Mouse (Mus musculus) embryonic facial prominence, embryonic 10.5 days (tissue): ENCODE measurements around the gene Nf1. TPM values are rescaled to one million over a fixed set of nuclear protein-coding genes. Genes with fewer than 3 reads are reported as not detected.

Source experiments
- DNase-seq: peaks from one replicate; pipeline ENCODE4 v3.0.0-alpha.2; 2017; ENCODE audit warnings: low spot score
- H3K27ac ChIP-seq: fragments of 300-500 bp; sonication (generic); replicated peaks from 2 replicates; pipeline ENCODE4 v1.5.1; 2016; ENCODE audit warnings: mild to moderate bottlenecking
- H3K27me3 ChIP-seq: fragments of 300-500 bp; sonication (generic); replicated peaks from 2 replicates; pipeline ENCODE4 v1.6.1; 2016; ENCODE audit warnings: low read depth, mild to moderate bottlenecking; ENCODE audit not compliant: poor library complexity, severe bottlenecking
- H3K36me3 ChIP-seq: fragments of 300-500 bp; sonication (generic); replicated peaks from 2 replicates; pipeline ENCODE4 v1.6.1; 2016; ENCODE audit warnings: mild to moderate bottlenecking, moderate library complexity
- H3K4me1 ChIP-seq: fragments of 300-500 bp; sonication (generic); 2 replicates; pipeline ENCODE4 v1.6.1; 2016
- H3K4me3 ChIP-seq: fragments of 300-500 bp; sonication (generic); 2 replicates; pipeline ENCODE4 v1.5.1; 2016; ENCODE audit warnings: mild to moderate bottlenecking, moderate library complexity
- H3K9me3 ChIP-seq: fragments of 300-500 bp; sonication (generic); 2 replicates; pipeline ENCODE4 v1.6.1; 2016; ENCODE audit warnings: mild to moderate bottlenecking
- WGBS: fragments of 180-500 bp; shearing (Covaris S2); methylation state at CpG from one replicate; pipeline ENCODE4 v1.1.7; 2016; 5-methylcytosine and 5-hydroxymethylcytosine counted together
- polyA plus RNA-seq: library from polyadenylated mRNA; unstranded; fragments of >200 nt; fragmentation: Nextera tagmentation; extraction: Ambion mirVana; gene quantifications from 2 replicates; pipeline ENCODE4 v1.2.1, GENCODE M21; 2016

Gene Nf1
- polyA plus RNA-seq, 1 experiment from 2014 or later, result 7.7 TPM

DNA sequence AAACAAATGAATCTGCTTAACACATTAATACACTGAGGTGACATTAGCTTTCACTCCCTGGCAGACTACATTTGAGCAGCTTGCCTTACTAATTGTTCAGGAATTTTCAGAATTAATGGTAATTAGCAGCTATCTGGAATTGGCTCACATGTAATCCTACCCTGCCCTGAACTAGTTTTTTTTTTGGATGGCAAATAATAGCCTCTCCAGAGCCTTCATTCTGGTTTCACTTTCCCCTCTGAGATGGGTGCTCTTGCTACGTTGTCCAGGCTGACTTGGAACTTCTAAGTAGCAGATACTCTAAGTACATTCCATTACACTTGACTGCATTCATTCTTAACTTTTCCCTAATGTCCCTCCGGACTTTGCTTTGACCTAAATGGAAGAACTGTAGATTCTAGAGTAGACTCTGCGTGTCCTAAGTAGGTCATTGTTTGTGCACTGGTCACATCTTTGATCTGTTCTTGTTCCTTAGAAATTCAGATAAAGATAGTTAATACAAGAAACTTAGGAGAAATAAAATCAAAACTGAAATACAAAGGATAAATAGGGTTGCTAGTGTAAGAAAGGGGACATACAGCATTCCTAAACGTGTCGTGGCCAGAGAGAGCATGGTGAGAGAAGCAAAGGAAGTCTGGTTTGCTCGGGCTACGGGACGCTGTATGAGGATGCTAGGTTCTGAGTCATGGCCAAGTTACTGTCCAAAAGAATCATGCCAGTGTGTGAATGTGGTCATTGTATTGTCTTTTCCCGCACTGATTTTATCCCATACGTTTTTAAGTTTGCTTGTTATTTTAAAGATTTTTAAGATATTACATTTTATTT lies 155.7 kb downstream of the Nf1 start:
- no peak overlapping the region for H3K4me3 ChIP-seq
- peaks cover 23% of the 10 kb centered on the region for H3K36me3 ChIP-seq
- 81% methylated on average over 10 of the region's 10 CpGs for whole genome bisulfite sequencing
- DNase-seq, result no peak
- no peaks in the 10 kb centered on the region for H3K4me1 ChIP-seq
- no peak overlapping the region for H3K27ac ChIP-seq
- no peaks in the 10 kb centered on the region for H3K9me3 ChIP-seq
- no peaks in the 10 kb centered on the region for H3K27me3 ChIP-seq

DNA sequence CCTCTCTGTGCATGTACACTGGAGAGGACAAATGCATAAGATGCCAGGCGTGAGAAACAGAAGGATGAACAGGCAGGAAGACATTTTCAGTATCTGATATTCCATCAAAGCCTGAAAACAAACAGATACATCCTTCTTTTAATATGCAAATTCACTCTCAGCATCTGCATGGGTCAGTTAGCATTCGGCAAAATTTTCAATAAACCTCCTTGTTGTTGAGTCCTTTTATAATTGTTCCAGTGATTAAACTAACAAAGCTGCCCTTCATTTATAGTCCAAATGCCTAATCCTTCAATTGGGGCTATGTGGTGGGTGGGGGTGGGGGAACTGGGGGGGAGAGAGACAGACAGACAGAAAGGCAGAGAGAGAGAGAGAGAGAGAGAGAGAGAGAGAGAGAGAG lies 163.4 kb downstream of the Nf1 start:
- 0 out of 2 replicates have a peak, but pooled peaks cover 3% of the 10 kb centered on the region for H3K36me3 ChIP-seq
- no peak for DNase-seq
- no peaks in the 10 kb centered on the region for H3K4me1 ChIP-seq
- H3K27ac ChIP-seq, result no peak overlapping the region
- no peaks in the 10 kb centered on the region for H3K9me3 ChIP-seq
- H3K4me3 ChIP-seq, result no peak overlapping the region
- H3K27me3 ChIP-seq, result no peaks in the 10 kb centered on the region
- WGBS, result 65% methylated on average over 2 of the region's 2 CpGs

DNA sequence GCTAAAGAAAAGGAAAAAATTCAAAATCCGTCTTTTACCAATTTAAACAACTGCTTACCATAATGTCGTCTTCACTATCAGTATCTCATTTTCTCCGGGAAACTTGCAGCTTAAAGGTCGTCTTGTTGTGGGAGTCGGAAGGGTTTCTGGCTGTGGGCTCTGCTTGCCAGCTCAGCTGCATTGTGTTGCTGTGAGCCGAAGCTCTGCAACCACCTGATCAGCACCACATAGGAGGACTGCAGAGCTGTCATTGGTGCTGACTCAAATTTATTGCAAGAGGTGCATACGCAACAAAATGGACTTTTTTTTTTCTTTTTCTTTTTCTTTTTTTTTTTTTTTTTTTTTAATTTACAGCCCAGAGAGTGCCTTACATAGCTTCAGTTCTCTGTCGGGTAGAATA lies 164.4 kb downstream of the Nf1 start, which contains the start of gene Omg:
Gene Omg, minus strand, starts transcription at position 240 of the 400 bp plus-strand sequence.
- Histone ChIP-seq H3K9me3 (no peaks in the 10 kb centered on the region), H3K4me3 (no peak within 1 kb of the TSS), H3K27ac (no peak within 1 kb of the TSS), H3K27me3 (no peaks in the 10 kb centered on the region), H3K4me1 (no peaks in the 10 kb centered on the region), H3K36me3 (0 out of 2 replicates have a peak, but pooled peaks cover 3% of the 10 kb centered on the region)
- 61% methylated on average over 8 of the region's 8 CpGs for WGBS
- no peak for DNase-seq

DNA sequence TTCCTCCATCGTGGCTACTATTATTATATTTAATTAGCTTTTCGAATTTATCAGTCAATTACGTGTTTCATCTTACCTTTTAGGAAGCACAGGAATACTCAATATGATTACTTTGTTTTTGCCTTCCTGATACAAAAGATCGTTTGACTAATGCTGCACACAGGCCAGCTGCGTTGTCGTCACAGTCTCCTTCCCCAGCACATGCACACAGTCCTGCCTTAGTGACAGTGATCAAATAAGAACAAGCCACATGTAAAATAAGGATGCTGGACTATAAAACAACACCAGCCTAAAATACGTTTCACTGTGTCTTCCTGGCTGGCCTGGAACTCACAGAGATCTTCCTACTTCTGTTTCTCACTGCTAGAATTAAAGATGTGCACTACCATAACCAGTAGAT lies 165.0 kb downstream of the Nf1 start:
- no peak for DNase-seq
- H3K9me3 ChIP-seq, result no peaks in the 10 kb centered on the region
- no peaks in the 10 kb centered on the region for H3K4me1 ChIP-seq
- H3K27me3 ChIP-seq, result no peaks in the 10 kb centered on the region
- WGBS, result 89% methylated on average over 7 of the region's 7 CpGs
- no peak overlapping the region for H3K27ac ChIP-seq
- H3K4me3 ChIP-seq, result no peak overlapping the region
- H3K36me3 ChIP-seq, result 0 out of 2 replicates have a peak, but pooled peaks cover 3% of the 10 kb centered on the region

DNA sequence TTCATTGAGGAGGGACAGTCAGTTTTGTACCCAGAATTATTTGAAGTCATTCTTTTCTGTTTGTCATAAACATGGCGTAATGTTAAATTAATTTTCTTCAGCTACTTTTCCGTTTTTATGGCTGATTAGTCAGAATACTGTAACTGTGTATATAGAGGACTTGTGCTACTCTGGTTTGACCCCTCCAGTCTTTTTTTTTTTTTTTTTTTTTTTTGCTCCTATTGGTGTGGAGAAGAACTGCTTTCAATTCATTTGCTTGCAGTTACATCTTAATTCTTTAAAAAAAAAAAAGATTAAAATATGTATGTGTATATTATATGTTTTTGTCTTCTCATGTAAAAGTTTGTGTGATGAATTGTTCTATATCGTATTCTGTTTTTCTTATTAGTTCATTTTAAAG lies 172.5 kb downstream of the Nf1 start:
- Histone ChIP-seq H3K27ac (no peak overlapping the region), H3K27me3 (no peaks in the 10 kb centered on the region), H3K36me3 (no peaks in the 10 kb centered on the region; the same call in 1 of the 2 replicates), H3K4me3 (no peak overlapping the region), H3K9me3 (no peaks in the 10 kb centered on the region), H3K4me1 (no peaks in the 10 kb centered on the region)
- no peak for DNase-seq
- 93% methylated on average over 3 of the region's 3 CpGs for WGBS

DNA sequence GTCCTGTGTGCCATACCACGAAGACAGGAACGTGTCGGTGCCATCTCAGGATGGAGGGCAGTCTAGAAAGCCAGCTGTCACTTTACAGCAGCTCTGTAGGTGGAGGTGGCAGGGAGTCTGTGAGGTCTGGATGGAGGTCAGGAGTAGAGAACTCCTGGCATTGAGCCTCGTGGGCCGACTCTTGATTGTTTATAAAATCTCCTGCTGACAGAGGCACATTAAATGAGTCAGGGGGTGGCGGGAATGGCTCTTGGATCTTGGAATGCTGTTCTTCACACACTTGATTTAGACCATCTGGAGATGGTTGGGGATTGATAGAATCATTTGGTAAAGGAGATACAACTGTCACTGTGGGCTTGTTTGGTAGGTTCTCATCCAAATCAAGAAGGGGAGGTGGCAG lies 175.8 kb downstream of the Nf1 start:
- no peaks in the 10 kb centered on the region for H3K4me1 ChIP-seq
- H3K4me3 ChIP-seq, result no peak overlapping the region
- H3K36me3 ChIP-seq, result no peaks in the 10 kb centered on the region; the same call in 1 of the 2 replicates
- no peak for DNase-seq
- no peaks in the 10 kb centered on the region for H3K27me3 ChIP-seq
- 82% methylated on average over 6 of the region's 6 CpGs for WGBS
- no peak overlapping the region for H3K27ac ChIP-seq
- H3K9me3 ChIP-seq, result no peaks in the 10 kb centered on the region

DNA sequence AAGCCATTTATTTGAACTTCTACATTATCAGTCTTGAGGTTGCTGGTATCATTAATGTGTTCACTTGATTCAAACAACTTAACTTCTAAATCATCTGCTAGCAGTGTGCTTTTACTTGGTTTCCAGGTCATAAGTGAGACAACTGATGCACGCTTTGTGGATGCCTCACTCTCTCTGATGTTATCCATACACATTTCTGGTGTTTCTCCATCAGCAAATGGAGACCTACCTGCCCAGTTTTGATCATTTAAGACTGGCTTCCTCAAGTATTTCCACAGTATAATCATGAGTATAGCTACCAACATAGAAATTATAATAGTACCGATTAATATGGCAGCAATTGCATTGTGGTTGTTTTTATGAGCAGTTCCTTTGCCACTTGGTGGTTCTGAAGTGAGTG lies 176.3 kb downstream of the Nf1 start:
- H3K4me3 ChIP-seq, result no peak overlapping the region
- H3K4me1 ChIP-seq, result no peaks in the 10 kb centered on the region
- no peaks in the 10 kb centered on the region; the same call in 1 of the 2 replicates for H3K36me3 ChIP-seq
- 95% methylated on average over 2 of the region's 2 CpGs for WGBS
- DNase-seq, result no peak
- no peak overlapping the region for H3K27ac ChIP-seq
- H3K9me3 ChIP-seq, result no peaks in the 10 kb centered on the region
- H3K27me3 ChIP-seq, result no peaks in the 10 kb centered on the region

DNA sequence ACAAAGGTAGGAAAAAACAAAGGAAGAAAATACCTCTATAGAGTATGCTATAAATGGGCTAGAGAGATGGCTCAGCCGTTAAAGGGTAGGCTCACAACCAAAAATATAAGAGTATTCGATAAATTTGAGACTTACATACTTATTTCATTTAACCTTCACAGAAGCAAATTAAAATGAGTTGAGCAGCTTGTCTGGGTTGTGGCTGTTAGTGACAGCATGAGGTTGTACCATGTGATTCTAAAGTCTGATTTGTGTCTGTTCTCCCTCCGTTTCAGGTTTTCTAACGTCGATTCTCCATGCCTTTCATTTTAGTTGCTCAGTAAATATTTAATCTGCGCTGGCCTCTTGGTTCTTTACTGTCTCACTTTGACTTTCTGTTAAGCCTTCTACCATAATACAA lies 179.8 kb downstream of the Nf1 start:
- no peak for DNase-seq
- no peaks in the 10 kb centered on the region for H3K27me3 ChIP-seq
- 94% methylated on average over 6 of the region's 6 CpGs for WGBS

DNA sequence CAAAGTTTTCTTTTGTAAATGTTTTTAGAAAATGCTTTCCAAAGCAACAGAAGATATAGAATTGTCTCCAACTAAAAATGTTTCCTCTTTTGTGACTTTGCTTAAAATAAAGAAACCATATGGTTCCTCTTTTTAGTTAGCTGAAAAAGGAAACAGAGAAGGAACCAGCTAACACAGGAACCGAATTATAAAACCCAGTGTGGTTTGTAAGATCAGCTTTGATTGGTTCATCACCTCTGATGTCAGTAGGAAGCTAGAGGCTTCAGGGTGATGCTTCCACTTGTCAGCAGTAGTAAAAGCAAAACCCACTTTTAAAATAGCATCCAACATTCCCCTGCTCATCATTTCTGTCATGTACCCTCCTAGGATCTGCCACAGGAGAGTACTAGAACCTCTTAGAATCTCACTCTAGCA lies 180.4 kb downstream of the Nf1 start:
- Histone ChIP-seq H3K4me3 (no peak overlapping the region), H3K27me3 (no peaks in the 10 kb centered on the region), H3K27ac (no peak overlapping the region), H3K4me1 (peaks cover 4% of the 10 kb centered on the region; the same call in 1 of the 2 replicates), H3K36me3 (peaks cover 8% of the 10 kb centered on the region; the same call in 1 of the 2 replicates), H3K9me3 (no peaks in the 10 kb centered on the region)
- 77% methylated on average over 1 of the region's 1 CpGs for WGBS
- DNase-seq, result no peak

More for the DNA sequence above, 179.8 kb downstream of the Nf1 start:
- no peak overlapping the region for H3K27ac ChIP-seq
- peaks cover 4% of the 10 kb centered on the region; the same call in 1 of the 2 replicates for H3K4me1 ChIP-seq
- no peaks in the 10 kb centered on the region for H3K9me3 ChIP-seq
- no peak overlapping the region for H3K4me3 ChIP-seq
- peaks cover 4% of the 10 kb centered on the region; the same call in 1 of the 2 replicates for H3K36me3 ChIP-seq

DNA sequence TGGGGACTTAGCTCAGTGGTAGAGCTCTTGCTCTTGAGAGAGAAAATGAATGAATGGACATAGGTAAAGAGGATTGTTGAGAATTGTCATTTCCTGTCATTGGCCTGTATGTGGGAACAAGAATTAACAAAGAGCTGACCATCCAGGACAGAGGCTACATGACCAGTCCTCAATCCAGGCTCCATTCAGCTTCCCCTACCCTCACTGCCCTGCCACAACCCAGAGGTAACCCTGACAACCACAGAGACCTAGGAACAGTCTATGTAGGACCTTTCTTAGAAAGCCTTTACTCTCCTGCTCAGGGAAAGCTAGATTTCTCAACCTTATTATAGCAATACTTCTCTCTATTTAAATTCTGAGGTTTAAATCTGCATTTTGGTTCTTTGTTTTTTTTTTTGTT lies 181.3 kb downstream of the Nf1 start:
- peaks cover 4% of the 10 kb centered on the region; the same call in 1 of the 2 replicates for H3K4me1 ChIP-seq
- H3K9me3 ChIP-seq, result no peaks in the 10 kb centered on the region
- no peak overlapping the region for H3K27ac ChIP-seq
- DNase-seq, result no peak
- peaks cover 9% of the 10 kb centered on the region; the same call in 1 of the 2 replicates for H3K36me3 ChIP-seq
- no peaks in the 10 kb centered on the region for H3K27me3 ChIP-seq
- H3K4me3 ChIP-seq, result no peak overlapping the region

DNA sequence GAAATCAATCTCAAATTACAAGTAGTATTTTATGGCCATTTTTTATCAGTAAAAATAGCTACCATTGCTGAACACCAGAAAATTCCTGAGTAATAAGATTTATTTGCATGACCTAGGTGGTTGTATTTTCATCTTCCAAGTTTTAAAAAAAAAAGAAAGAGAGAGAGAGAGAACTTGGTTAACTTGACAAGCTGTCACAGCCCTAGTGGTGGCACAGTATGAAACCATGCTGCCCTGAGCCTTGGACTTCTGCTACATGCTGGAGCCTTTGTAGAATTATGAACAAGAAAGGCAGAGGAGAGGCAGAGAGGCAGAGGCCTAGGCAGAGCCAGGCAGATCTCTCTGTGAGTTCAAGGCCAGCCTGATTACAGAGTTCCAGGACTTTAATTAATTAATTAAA lies 182.4 kb downstream of the Nf1 start:
- H3K4me3 ChIP-seq, result no peak overlapping the region
- no peak overlapping the region for H3K27ac ChIP-seq
- no peaks in the 10 kb centered on the region for H3K9me3 ChIP-seq
- H3K36me3 ChIP-seq, result peaks cover 9% of the 10 kb centered on the region; the same call in 1 of the 2 replicates
- no peak for DNase-seq
- H3K27me3 ChIP-seq, result no peaks in the 10 kb centered on the region
- peaks cover 4% of the 10 kb centered on the region; the same call in 1 of the 2 replicates for H3K4me1 ChIP-seq

DNA sequence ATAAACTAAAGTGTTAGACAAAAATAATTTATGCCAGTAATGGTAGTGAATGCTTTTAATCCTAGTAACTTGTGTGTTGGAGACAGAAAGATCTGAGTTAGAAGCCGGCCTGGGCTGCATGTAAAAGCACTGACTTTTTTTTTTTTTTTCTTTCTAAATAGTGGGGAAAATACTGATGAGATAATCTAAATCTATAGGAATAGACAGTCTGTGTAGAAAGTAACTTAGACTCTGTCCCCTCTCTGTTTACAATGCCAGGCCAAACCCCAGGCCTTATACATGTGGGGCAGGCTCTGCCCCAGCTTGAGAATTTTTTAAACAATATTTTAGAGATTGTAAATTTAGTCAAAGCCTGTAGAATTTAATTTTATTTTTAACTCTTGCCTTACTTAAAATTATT lies 183.5 kb downstream of the Nf1 start:
- no peak overlapping the region for H3K4me3 ChIP-seq
- H3K4me1 ChIP-seq, result peaks cover 4% of the 10 kb centered on the region; the same call in 1 of the 2 replicates
- H3K36me3 ChIP-seq, result peaks cover 16% of the 10 kb centered on the region
- no peak for DNase-seq
- no peaks in the 10 kb centered on the region for H3K27me3 ChIP-seq
- H3K27ac ChIP-seq, result no peak overlapping the region
- no peaks in the 10 kb centered on the region for H3K9me3 ChIP-seq
- WGBS, result 92% methylated on average over 1 of the region's 1 CpGs
